Mouse (Mus musculus): ENCODE measurements at regions not wholly inside any gene's neighbourhood (a gene's known extent, or its start where the extent isn't known, plus 50 kb on each side); places are given as distances from the start of the nearest gene placed in this dataset.

DNA sequence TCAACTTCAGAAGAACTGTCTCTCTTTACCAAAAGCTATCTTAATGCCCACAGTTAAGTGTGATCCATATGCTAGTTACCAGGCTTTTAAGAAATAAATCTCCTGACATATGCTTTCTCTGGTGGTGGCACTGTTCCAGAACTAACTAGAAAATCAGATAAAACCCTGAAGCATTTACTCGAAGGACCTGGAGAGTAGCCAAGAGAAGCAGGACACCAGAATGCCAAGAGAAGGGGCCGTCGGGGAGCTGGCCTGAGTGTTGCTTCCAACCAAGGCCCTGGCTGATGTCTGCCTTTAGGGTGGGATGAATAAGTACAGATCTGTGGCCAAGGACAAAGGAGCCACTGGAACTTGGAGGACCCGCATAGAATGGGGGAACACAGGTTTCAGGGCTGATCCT, 305.9 kb downstream of the Agtpbp1 start:
- TF ChIP-seq POLR2A (IDR thresholded peaks at IDR 0.05; ENCODE audit: low read depth, low read length) (no peak), CTCF (conservative IDR thresholded peaks at IDR 0.05; ENCODE audit: insufficient read depth, insufficient read length, low read depth, low read length) (no peak)

All from kidney, adult 2 months (tissue).